Mouse (Mus musculus) olfactory bulb, adult 2 months (tissue): Measurements from ENCODE around the gene Gm44579.

Experiments used
- CTCF ChIP-seq: fragments of 200-500 bp; IDR thresholded peaks from 2 replicates; pipeline ENCODE4 v1.5.1; 2012; ENCODE audit warnings: low read depth, mild to moderate bottlenecking, low read length, moderate library complexity; ENCODE audit not compliant: insufficient read depth
- POLR2A ChIP-seq: fragments of 200-500 bp; IDR thresholded peaks from 2 replicates; pipeline ENCODE4 v1.6.1; 2012; ENCODE audit warnings: mild to moderate bottlenecking, low read depth, low read length, moderate library complexity; ENCODE audit not compliant: insufficient read depth

DNA sequence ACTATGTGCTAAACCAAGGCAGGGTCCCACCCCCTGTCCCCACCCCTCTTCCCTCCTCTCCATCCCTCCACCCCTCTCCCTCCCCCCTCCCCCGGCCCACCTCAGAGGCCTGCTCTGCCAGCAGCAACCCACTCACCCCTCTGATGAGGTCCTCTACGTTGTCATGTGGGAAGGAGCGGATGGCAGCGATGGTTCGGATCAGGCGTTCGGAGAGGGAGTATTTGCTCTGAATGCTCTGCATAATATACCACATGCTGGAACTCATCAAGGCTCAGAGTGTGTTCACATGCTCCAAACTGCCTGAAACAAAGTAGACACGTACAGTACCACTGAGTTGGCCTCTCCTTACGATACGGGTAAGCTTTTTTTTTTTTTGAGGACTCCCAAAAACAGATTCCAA lies 78.3 kb downstream of the Gm44579 start:
- TF ChIP-seq CTCF (no peak), POLR2A (no peak)
